Mouse (Mus musculus) liver, embryonic 14.5 days (tissue): Measurements from ENCODE around the gene D630023F18Rik.

ENCODE experiments used
- CTCF ChIP-seq: IDR thresholded peaks from 2 replicates; pipeline ENCODE4 v1.5.1; 2016; ENCODE audit warnings: antibody characterized with exemption, low read depth, control low read depth
- EP300 ChIP-seq: IDR thresholded peaks from 2 replicates; pipeline ENCODE4 v1.6.1; 2016; ENCODE audit warnings: antibody characterized with exemption, low read depth

GRCm38 (mm10) chr1:65167496-65167895 is 44.5 kb upstream of the D630023F18Rik start:
- TF ChIP-seq CTCF (no peak), EP300 (no peak)
